Mouse (Mus musculus): ENCODE results near the gene Ctdsp1. TPM values are rescaled to one million over a fixed set of nuclear protein-coding genes. Genes with fewer than 3 reads are reported as not detected.

Ctdsp1 gene
- 118 and 150 TPM in 2 replicates for polyA plus RNA-seq (2012; rRNA removed)

GRCm38 (mm10) chr1:74390924-74391748, at the start of gene Ctdsp1:
Ctdsp1 (plus strand) TSS chr1:74391509.

DNA sequence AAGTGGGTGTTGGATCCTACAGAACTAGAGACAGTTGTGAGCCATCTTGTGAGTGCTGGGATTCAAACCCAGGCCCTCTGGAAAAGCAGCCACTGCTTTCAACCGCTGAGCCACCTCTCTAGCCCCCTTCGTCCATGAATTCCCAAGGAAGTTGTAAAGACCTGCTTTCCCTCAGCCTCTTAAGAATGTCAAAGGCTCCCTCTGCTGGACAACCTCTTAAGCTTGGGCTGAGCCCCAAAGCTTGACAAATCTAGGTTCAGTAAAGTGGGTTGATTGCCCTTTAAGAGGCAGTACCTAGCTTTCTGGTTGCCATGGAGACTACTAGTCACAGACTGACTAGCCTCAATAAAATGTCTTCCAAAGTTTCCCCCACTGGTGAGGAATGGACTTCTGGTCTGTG, 29.5 kb upstream of the Ctdsp1 start, which contains the start of gene Catip:
Catip (plus strand) TSS at position 297 of the 400 bp plus-strand sequence.

GRCm38 (mm10) chr1:74374980-74375379, 16.3 kb upstream of the Ctdsp1 start, which contains the start of gene Slc11a1:
Slc11a1 (plus strand) TSS chr1:74375195.

GRCm38 (mm10) chr1:74408589-74409504, 17.5 kb downstream of the Ctdsp1 start, which contains the start of gene Vil1:
Vil1 (plus strand) TSS chr1:74409376.

Other genes with a start within 250 kb of the Ctdsp1 start
- 0.06 and 0.07 TPM in 2 replicates for gene Cxcr2, start 237.5 kb upstream of the Ctdsp1 start, polyA plus RNA-seq (2012; rRNA removed)
- not detected in 2 replicates for gene Cxcr1, start 196.9 kb upstream of the Ctdsp1 start, polyA plus RNA-seq (2012; rRNA removed)
- 211 and 224 TPM in 2 replicates for gene Arpc2, start 155.4 kb upstream of the Ctdsp1 start, polyA plus RNA-seq (2012; rRNA removed)
- 5.9 and 7.2 TPM in 2 replicates for gene Gpbar1, start 113.0 kb upstream of the Ctdsp1 start, polyA plus RNA-seq (2012; rRNA removed)
- 143 and 167 TPM in 2 replicates for gene Aamp, start 106.8 kb upstream of the Ctdsp1 start, polyA plus RNA-seq (2012; rRNA removed)
- gene Pnkd, start 106.6 kb upstream of the Ctdsp1 start, polyA plus RNA-seq (2012; rRNA removed): 74.0 and 103 TPM in 2 replicates
- 547 and 710 TPM in 2 replicates for gene Tmbim1, start 85.9 kb upstream of the Ctdsp1 start, polyA plus RNA-seq (2012; rRNA removed)
- gene Catip, start 29.4 kb upstream of the Ctdsp1 start, polyA plus RNA-seq (2012; rRNA removed): 0.74 and 0.82 TPM in 2 replicates
- 24.8 and 26.6 TPM in 2 replicates for gene Slc11a1, start 16.3 kb upstream of the Ctdsp1 start, polyA plus RNA-seq (2012; rRNA removed)
- 160 and 174 TPM in 2 replicates for gene Vil1, start 17.9 kb downstream of the Ctdsp1 start, polyA plus RNA-seq (2012; rRNA removed)
- gene Cnot9, start 114.5 kb downstream of the Ctdsp1 start, polyA plus RNA-seq (2012; rRNA removed): 15.5 and 16.0 TPM in 2 replicates
- 0.39 and 0.48 TPM in 2 replicates for gene Plcd4, start 151.4 kb downstream of the Ctdsp1 start, polyA plus RNA-seq (2012; rRNA removed)
- 2.5 and 3.0 TPM in 2 replicates for gene Usp37, start 152.8 kb downstream of the Ctdsp1 start, polyA plus RNA-seq (2012; rRNA removed)
- 10.1 and 10.3 TPM in 2 replicates for gene Zfp142, start 196.7 kb downstream of the Ctdsp1 start, polyA plus RNA-seq (2012; rRNA removed)
- gene Bcs1l, start 196.8 kb downstream of the Ctdsp1 start, polyA plus RNA-seq (2012; rRNA removed): 11.6 and 12.0 TPM in 2 replicates
- 31.5 and 35.7 TPM in 2 replicates for gene Rnf25, start 209.9 kb downstream of the Ctdsp1 start, polyA plus RNA-seq (2012; rRNA removed)
- gene Stk36, start 209.9 kb downstream of the Ctdsp1 start, polyA plus RNA-seq (2012; rRNA removed): 1.9 and 4.1 TPM in 2 replicates